Mouse (Mus musculus): ENCODE measurements around the gene Uvrag. TPM values are rescaled to one million over a fixed set of nuclear protein-coding genes. Genes with fewer than 3 reads are reported as not detected.
A peak's percentile ranks its signal among the peaks of the same experiment; 100 is the strongest.

The Uvrag gene
- 1 to 10 TPM; 5.7 to 9.7 (median 7.0) TPM for polyA plus RNA-seq (2017; shearing (Covaris generic))

DNA sequence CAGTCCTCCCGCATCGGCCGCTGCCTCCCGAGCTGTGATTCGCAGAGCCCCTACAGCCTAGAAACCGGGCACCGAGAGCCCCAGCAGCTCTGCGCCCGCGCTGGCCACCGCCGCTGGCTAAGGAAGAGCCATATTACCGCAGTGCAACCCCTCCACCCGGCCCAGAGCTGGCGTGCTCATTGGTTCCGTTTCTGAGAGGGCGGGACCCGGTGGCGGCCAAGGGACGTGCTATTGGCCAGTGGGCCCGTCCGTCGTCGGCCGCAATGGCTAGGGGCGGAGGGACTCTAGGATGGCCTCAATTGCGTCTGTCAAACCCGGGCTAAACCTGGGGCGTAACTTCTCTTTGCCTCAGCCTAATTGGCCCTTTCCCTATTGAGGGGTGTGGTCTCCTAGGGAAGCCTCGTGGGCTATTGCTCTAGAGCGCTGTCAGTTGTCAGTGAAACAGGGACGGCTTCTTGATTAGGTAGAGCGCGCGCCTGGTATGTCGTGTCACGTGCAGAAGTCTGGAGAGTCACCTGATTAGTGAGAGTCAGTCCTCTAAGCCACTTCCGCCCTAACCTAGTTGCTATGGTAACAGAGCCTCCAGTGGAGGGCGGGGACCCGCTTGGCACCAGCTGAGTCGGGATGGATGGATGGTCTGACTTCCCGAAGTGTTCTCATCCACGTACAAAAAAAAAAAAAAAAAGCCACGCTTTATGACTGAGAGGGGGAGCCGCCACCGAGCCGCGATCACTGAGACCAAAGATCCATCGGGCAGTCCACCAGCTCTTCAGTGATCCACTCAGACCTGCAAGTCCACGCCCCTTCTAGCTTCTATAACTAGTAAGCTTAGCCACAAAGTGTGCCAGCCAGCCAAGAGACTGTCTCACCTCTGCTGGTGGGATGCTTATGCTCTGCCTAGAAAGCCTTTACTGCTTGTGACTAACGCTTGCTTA, at the start of gene Uvrag:
Gene Uvrag, minus strand, starts transcription at position 158 of the 935 bp plus-strand sequence.
- peak; percentile 91 for ATAC-seq

DNA sequence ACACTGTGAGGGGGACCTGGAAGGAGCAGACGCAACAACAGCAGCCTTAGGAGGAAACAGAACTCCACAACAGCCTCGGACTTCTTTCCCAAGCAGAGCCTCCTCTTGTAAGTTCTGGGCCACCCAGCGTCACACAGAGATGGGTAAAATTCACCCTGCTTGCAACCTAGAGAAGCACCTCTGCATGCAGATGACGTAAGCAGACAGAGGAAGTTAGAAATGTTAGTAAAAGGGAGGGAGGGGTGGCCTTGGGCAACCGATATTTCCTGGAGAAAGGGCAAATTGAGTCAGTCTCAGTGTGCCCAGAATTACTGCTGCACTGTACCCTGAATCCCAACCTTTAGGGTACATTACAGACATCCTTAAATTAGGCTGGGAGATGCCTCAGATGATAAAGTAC, 48.9 kb upstream of the Uvrag start:
- peak; percentile 89 for ATAC-seq

DNA sequence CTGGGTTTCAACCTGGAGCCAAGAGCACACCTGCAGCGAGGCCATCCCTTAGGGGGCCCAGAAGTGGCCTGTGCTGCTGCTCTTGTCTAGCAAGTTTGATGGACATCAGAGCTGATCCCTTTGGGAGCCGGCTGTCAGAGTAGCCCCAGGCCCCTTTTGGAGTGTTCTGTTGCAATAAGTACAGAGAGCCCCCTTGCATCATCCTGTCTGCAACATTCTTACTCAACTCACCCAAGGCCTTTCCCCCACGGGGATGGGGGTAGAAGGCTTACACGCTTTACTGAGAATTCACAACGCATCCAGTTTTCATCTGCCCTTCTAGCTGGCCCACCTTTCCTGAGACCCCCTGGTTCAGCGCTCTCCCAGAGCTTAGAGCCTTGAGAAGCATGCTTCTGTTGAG, 47.7 kb upstream of the Uvrag start:
- ATAC-seq = no peak

DNA sequence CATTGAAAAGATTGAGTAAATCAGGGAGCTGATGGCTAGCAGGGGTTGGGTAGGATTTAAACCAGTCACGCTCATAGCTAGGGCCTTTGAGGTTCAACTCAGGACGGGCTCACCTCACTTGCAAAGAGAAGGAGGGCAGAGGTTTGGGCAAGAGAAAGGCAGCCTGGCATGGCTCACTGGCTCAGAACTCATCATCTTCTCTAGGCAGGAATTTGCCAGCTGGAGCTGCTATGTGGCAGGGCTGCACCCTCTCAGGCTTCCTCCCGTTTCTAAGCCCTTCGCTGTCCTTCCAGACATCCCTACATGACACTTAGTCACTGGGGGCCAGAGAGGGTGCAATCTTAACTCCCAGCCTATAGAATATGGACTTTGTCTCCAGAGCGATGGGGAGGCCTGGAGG, 46.5 kb upstream of the Uvrag start:
- ATAC-seq = no peak

DNA sequence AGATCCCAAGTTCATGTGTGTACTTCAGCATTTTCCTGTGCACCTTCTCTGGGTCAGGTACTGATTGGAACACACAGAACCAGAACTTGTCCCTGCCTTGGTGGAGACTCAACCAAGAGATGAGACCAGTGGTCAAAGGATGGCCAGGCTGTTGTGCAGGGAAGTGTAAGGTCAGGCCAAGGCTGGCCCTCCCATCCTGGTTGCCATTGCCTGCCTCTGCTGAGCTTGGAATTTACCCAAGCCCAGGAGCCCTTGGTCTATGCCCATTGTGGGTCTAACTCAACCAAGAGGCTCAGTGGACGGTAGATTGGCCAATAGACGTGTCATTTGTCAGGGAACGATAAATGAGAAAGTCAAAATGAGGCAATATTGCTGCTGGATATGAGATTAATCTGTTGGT, 44.5 kb upstream of the Uvrag start:
- no peak for ATAC-seq

DNA sequence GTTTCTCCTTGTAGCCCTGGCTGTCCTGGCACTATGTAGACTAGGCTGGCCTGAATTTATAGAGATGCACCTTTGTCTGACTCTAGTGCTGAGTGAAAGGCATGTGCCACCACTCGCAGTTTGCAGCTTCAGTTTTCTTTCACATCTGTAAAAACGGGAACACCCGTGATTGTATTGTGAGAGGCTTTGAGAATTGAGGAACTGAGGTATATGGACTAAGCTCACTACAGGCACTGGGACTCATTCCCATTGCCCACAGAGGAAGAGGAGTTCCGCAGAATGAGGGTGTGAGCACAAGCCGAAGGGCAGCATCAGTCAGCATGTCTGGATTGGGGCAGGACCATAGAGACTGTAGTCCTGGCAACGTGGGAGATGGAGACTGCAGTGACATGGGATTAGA, 42.8 kb upstream of the Uvrag start:
- no peak for ATAC-seq

DNA sequence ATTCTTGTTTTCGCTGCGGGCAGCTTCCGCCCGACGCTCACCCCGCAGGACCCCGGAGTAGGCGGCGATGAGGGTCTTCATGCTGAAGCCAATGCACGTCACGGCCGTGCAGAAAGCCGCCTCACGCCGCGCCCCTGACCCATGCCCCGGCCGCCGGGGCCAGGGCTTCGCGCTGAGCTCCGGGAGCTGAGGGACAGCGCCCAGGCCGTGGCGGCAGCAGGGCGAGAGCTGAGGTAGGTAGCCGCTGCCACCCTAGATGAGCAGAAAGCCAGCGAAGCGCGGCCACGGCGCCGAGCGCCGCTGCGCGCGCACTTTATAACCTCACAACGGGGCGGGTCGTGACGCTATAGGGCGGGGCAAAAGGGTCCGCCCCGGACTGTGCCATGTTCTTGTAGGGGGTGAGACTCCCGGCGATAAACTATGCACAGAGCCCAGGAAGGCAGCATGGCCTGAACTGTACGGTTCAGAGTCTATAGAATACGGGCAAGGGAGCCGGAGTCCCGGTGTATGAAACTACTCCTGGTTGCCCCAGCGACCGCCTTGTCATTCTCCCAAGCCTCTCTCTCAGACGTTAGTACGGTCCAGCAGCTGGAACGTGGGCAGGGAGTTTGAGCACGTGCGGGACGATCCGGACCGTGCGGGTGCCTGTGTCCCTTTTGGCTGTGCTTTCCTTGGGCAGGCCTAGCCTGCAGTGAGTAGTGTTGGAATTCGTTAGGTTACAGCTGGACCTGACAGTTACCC, 41.7 kb upstream of the Uvrag start, which contains the start of gene Dgat2:
Gene Dgat2, minus strand, starts transcription at position 288 of the 741 bp plus-strand sequence.
- ATAC-seq = peak; percentile 89

DNA sequence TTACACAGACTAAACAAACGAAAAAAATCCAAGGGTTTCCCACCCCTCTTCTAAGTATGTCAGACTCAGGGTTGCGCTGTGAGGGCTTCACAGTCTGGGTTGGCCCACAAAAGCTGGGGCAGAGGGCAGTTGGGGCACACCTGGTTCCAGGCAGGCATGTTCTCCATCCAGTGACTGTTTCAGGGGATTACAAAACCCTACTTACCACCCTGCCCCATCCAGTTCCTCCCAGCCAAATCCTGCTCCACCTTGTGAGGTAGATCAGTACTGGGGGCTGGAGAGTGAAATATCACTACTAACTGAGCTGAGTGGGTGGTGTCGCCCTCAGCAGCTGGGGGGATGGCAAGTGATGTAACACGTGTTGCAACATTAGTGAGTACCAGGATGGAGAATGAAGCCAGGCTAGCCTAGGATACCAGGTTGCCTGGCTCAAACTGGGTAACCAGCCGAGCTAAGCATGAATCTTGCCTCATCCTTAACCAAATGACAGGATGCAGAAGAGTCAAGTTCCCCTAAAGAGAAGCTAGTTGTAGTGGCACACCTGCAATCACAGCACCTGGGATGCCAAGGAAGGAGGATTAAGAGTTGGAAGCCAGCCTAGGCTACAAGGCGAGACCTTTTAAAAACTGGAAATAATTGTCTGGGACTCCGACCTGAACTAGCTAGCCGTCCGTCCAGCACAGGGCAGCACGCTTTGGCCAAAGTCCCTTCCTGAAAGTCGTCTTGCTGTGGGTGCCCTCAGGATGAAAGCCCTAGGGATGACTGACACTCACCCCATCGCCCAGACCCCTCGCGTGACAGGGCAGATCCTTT, 40.9 kb upstream of the Uvrag start:
- no peak for ATAC-seq

DNA sequence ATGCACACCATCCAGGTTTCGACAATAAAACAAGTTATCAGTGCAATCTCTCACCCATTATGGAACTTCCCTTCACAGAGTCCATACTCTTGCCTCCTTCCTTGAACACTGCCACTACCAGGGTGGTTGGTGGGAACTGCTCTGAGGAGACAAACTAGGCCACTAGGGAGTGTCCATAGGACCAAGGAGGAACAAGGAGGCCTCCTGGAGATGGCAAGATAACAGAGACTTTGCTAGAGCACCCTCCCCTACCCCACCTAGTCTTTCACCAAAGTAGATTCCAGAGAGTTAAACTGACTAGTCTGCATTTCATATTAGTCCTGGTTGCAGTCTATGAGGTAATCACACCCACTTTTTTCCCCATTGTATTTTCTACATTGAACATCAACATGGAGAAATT, 39.2 kb upstream of the Uvrag start:
- ATAC-seq = no peak

DNA sequence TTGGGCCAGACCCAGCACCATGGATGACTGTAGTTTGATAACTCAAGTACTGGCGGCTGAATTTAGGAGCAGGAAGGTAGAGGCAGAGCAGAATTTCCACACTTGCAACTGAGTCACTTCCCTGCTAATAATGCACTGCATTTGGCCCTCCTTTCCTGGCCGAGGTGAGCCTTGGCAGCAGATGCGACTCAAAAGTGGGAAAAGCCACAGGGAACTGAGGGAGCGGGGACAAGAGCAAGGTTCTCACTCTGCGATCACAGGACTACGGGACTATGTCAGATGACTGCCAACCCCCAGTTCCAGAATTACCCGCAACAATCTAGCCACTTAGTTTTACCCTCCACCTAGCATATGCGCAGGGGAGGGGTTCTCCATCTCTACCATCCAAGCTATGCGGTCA, 38.3 kb upstream of the Uvrag start:
- ATAC-seq = no peak

DNA sequence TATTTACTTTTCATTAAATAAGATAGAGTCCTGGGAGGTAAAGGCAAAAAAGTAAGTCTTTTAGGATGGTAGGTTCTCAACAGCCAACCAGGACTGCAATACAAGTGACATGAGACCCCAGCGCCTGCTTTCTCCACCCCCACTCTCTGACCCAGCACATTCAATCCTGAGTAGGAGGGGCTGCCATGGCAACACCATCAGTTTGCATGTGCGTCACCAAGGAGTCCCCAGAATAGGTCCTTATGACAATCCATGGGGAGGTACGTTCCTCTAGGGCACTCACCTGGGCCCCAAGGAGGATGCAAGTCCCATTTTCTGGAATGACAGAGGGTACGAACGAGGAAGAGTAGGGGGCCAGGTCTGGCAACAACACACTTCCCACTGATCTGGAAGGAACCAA, 36.4 kb upstream of the Uvrag start:
- ATAC-seq = no peak

DNA sequence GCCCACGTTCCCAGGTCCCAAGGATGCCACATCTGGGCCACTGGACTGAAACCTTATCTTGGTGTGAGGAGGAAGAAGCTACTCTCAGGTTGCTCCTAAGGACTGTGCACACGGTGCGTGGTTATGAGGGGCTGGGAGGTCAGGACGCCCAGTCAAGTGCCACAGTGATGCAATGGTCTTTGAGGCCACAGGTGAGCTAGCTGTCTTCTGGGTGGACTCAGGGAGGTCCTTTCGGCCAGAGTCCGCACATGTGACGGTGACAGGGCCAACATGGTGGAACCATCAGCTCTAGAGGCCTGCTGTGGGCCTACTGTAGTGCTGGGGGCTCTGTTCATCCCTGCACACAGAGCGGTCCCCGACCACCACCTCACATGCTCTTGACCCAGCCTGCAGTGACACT, 34.7 kb upstream of the Uvrag start:
- no peak for ATAC-seq

DNA sequence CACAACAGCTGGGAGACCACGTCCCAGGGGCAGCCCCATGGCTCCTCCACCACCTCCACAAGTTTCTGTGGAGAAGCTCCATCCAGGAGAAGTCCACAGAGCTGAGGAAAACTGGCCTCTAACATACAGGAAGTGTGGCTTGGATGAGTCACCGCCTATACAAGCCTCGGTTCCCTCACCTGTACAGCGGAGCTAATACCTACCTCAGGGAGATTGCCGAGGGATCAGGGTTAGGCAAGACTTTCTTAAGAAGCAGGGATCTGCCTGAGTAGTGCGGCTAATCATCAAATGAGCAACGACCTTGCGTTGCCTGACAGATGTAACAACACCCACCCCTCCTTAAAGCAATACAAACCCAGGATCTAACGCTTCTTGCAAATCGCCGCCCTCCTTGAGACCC, 34.2 kb upstream of the Uvrag start:
- no peak for ATAC-seq

DNA sequence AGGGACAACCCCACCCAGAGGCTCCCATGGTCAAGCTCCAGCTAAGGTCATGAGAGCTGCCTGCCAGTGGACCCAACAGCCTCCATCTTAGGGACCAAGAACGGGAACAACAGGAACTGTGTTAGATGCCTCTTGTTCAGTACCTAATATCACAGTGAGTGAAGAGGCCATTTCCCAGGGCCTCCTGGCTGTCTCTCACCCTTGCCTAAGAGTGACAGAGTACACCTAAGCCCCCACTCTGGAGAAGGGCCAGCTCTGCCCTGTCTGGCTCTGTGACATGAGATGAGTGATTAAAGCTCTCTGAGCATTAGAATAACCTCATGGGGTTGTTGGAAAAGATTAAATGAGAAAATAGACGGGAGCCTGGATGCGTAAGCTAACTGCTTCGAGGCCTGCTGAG, 33.1 kb upstream of the Uvrag start:
- no peak for ATAC-seq

DNA sequence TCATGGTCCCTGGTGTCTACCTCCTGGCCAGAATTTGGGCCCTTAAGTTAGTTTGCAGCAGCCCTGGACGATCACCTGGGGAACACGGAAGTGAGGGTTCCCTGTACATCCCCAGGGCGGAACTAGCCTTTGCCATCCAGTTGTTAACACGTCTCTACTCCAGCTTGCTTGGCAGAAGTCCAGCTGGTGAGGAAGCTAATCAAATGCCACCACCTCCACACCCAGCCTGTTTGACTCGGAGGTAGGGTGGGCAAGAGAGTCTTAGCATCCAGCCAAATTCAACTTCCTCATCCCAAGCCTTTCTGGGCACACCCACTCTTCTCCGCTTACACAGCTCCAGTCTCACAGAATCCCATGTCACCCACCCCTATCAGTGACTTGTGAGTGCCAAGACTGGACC, 32.0 kb upstream of the Uvrag start:
- no peak for ATAC-seq

DNA sequence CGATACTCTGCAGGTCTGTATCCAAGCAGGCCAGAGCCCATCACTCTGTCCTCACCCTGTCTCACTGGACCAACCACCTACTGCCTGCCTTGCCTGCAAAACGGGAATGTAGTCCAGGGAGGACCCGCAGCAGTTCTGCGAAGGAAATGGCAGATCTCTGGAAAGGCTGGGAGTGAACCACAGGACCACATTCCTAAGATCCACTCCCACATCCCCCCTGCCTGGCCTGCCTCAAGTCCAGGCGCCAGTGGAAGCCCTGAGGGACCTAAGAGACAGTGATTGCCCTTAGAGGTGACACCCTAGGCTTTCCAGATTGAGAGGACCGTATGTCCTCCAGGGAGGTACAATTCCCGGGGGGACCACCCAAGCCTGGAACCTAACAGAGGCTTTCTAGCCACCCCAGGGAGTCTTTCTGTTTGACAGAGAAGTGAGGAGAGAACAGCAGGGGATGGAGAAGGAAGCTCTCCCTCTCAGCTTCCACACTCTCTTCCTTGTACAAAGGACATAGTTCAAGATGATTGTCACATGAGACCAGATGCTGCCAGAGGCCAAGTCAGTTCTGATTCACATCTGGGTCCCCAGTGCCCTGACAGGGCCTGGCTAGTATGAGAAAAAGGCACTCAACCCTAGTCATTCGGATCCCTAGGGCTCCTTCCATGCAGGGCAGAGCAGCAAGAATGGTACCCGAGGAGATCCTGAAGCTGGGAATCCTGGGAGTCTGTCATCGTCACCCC, 31.0 kb upstream of the Uvrag start:
- no peak for ATAC-seq

DNA sequence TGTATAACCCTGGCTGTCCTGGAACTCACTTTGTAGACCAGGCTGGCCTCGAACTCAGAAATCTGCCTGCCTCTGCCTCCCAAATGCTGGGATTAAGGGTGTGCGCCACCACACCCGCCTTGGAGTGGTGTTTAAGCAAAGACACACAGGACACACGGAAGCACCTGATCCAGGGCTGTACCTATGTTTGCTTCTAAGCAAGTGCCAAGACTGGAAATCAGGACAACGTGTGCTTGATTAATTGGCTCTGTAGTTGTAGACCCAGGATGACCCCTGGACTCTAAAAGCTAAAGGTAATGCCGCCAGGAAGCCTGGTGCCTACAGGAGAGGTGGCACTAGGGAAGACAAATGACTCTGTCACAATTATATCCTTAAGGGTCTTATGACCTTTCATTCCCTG, 29.6 kb upstream of the Uvrag start:
- ATAC-seq = no peak

DNA sequence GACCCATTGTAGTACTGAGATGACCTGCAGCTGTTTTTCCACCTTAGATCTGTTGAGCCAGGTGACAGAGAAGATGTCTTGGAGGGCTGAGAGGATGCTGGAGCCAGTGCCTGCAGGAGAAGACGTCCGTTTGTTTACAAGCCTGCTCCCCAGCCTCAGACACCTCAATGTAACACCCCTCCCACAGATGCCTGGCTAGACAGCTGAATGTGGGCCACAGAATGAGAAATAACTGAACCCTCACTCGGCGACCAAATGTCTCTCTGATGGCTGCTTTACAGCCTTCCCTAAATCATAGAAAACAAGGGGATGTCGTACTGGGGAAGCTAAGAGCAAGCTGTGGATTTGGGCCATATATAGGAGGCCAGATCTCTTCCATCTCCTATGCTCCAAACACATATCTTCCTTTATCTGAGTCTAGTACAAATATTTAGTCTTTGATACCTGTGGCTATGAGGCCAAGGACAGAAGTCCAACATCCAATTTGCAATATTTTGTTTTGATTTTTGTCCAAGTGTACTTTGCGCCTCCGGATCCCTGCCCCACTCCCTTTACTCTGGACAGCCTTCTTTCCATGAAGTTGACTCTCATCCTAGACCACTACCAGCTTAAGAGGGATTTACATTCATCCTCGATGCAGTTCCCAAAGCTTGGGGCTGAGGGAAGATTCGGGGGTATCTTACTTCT, 28.9 kb upstream of the Uvrag start:
- no peak for ATAC-seq

DNA sequence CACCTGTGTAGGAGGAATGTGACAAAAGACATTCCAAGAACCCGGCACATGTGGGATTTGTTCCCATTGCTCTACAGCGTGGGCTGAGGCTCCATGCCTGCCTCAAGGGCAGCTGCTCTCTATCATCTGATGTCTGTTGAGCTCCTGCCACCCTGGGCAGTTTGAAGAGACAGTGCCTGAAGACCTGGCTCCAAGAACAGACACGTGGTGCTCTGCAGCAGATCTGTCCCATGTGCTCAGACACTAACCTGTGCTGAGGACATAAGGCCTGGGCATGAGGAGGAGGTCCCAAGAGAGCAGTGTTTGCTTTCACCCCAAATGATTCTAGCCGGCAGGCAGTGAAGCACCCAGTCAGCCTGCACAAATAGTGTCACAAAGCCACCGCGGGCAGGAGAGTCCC, 27.8 kb upstream of the Uvrag start:
- ATAC-seq = no peak

DNA sequence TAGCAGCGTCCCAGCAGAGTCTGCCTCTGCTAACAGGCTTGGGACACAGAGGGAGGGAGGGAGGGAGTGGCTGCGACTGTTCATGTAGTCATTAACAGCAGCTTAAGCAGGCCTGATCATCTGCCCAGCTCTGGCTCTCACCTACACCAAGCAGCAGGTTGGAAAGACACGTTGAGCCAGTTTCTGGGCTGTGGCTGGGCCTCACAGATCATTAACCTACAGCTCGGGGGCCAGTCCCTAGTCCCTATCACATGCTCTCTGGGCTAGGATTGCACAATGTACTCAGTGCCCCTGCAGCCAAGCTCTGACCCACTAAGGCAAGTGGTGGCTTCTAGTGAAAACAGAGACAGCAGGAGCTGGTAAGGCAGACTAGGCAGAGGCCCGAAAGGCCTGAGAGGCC, 27.0 kb upstream of the Uvrag start:
- ATAC-seq = no peak

DNA sequence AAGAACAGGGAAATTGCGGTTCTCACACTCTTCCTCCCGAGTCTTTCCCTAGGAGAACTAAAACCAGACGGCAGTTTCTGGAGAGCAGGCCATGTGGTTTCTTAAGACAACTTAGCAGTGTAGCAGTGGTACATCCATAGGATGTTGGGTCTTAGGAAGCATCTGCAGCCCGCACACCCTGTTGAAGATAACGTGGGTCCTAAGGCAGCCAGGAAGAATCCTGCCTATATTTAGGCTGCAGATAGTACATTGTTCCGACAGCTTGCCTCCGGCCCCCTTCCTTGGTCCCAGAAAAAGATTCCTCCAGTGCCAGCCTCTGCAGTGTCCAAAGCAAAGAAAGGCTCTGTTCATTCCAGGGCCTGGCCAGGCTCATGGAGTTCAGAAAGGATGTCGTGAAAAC, 25.2 kb upstream of the Uvrag start:
- no peak for ATAC-seq

Measured in inflammation-experienced regulatory T-cells, adult 6 months (primary cell).